Mouse (Mus musculus): ENCODE results near the gene E2f4. TPM values are rescaled to one million over a fixed set of nuclear protein-coding genes. Genes with fewer than 3 reads are reported as not detected.
A peak's percentile ranks its signal among the peaks of the same experiment; 100 is the strongest.

Gene E2f4
- total RNA-seq, 2 experiments from 2014 or later: 21.9 to 24.8 TPM

GRCm38 (mm10) chr8:105266775-105267174, 30.7 kb upstream of the E2f4 start:
- no peak for DNase-seq
- intact Hi-C loops (cut with DNase I): no loop called here

DNA sequence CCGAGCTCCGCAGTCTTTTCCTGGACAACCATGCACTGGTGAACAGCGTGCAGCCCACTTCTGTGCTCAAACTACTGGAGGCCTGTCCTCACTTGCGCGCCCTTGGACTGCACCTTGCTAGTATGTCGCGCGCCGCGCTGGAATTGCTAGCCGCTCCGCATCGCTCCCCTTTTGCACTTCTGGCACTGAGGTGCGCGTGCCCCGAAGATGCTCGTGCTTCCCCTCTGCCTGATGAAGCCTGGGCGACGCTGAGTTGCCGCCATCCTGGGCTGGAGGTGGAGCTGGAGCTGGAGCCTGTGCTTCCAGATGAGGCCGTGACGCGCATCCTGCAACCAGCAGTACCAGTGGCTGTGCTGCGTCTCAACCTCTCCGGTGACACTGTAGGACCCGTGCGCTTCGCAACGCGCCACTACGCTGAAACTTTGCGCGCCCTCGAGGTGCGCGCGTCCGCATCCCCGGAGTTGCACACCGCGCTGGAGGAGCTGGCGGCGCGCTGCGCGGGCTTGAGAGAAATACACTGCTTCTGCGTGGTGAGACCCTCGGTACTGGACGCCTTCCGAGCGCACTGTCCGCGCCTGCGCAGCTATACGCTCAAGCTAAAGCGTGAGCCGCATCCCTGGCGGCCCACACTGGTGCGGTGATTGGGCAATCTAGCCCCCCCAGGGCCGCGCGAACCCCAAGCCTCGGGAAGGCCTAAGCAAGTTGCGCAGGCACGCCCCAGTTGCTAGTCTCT, 29.0 kb upstream of the E2f4 start:
- intact Hi-C loops (cut with DNase I): no loop called here

DNA sequence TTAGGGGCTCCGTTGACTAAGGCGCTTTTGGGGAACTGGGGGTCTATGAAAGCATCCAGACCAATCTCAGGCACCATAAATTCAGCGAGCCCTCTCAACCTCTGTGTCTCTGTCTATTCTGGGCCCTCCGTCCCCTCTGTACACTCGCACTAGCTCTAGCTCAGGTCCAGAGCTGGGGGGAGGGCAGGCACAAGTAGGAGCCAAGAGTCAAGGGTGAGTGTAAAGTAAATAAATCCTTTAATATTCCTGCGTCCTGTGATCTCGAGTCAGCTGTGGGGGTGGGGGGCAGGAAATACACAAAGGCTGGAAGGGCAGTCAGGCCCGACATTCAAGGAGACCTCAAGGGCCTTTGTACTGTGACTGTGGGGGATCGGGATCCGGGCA, 28.4 kb upstream of the E2f4 start:
- intact Hi-C loops (cut with DNase I): no loop called here
- DNase-seq: no peak

More for the DNA sequence above, 29.0 kb upstream of the E2f4 start:
- no peak for DNase-seq

DNA sequence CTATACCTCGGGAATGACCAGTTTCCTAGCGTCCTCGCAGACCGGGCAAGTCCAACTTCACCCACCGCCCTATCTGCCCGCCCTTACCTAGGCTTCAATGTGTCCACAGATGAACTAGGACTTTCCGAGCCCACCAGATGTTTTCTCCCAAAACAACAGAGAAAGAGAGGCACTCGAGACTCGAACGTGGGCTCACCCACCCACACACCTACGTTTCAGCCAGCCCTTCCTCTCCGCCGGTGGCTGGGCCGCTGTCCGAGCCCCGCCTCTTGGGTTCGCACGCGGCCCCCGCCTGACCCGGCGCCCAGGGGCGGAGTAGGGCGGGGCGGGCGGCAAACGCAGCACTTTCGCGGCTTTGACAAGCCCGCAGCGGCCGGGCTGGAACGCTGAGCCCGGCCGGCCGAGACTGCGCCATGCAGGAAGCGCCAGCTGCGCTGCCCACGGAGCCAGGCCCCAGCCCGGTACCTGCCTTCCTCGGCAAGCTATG, 28.0 kb upstream of the E2f4 start, which contains the start of gene Hsf4:
Gene Hsf4 (plus strand): TSS at position 341 of the 487 bp plus-strand sequence.
- peak; percentile 77 to 79 for DNase-seq
- intact Hi-C loops (cut with DNase I): no loop called here

- intact Hi-C loops (cut with DNase I): no loop called here
- DNase-seq: no peak
Measured at GRCm38 (mm10) chr8:105270101-105270915, 27.2 kb upstream of the E2f4 start.

GRCm38 (mm10) chr8:105270916-105271186, 26.6 kb upstream of the E2f4 start:
- DNase-seq: no peak
- intact Hi-C loops (cut with DNase I): no loop called here

GRCm38 (mm10) chr8:105275387-105275786, 22.1 kb upstream of the E2f4 start:
- intact Hi-C loops (cut with DNase I): no loop called here

GRCm38 (mm10) chr8:105275840-105276239, 21.6 kb upstream of the E2f4 start, which contains the start of gene Nol3:
Gene Nol3 (plus strand): TSS chr8:105276140.
- intact Hi-C loops (cut with DNase I): no loop called here
- DNase-seq: no peak

More at GRCm38 (mm10) chr8:105275387-105275786, 22.1 kb upstream of the E2f4 start:
- no peak for DNase-seq

DNA sequence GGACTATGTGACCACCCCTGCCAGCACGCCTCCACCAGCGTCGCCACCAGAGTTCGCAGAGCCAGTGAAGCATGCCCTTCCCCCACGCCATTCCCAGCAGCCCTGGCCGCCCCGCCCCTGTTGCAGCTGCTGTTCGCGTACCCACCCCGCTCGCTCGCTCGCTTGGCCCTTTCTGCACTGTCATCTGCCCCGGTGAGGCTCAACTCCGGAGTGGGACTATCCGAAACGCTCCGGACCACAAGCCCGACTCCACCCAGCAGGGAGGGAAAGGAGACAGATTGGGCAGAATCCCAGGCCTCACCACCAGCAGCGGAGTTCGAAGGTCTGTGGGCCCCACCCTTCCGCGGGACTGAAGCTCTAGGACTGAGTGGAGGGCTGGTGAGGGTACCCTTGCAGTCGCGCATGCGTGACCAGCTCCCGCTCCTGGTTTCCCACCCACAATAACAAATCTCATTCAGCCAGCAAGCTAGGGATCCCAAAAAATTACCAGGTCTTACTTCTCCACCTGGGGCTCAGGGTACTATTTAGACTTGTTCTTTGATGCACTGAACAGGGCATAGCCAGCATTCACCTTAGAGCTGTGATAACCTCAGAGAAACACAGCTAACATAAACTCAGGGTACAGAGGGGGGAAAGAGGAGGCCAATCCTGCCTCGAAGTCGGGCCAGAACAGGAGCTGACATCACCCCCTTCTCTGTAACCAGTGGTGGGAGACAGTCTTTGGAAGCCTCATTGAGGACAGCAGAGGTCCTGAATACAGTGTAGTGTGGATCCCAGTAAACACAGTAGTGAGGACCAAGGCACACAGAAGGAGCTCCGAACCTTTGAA, 21.0 kb upstream of the E2f4 start:
- intact Hi-C loops (cut with DNase I): no loop called here

DNA sequence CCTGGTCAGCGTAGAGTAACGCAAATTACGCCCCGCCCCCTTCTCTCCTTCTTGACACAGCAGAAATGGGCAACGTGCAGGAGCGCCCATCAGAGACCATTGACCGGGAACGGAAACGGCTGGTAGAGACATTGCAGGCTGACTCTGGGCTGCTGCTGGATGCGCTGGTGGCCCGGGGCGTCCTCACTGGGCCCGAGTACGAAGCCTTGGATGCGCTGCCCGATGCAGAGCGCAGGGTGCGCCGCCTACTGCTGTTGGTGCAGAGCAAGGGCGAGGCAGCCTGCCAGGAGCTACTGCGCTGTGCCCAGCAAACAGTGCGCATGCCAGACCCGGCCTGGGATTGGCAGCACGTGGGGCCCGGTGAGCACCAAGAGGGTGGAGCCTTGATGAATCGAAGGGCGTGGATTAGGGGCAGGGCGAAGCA, 18.5 kb upstream of the E2f4 start:
- peak; percentile 80 to 87 for DNase-seq
- intact Hi-C loops (cut with DNase I): no loop called here

More for the DNA sequence above, 21.0 kb upstream of the E2f4 start:
- peak; percentile 66 to 73 for DNase-seq

- intact Hi-C loops (cut with DNase I): no loop called here
Measured at GRCm38 (mm10) chr8:105280567-105280966, 16.9 kb upstream of the E2f4 start.

DNA sequence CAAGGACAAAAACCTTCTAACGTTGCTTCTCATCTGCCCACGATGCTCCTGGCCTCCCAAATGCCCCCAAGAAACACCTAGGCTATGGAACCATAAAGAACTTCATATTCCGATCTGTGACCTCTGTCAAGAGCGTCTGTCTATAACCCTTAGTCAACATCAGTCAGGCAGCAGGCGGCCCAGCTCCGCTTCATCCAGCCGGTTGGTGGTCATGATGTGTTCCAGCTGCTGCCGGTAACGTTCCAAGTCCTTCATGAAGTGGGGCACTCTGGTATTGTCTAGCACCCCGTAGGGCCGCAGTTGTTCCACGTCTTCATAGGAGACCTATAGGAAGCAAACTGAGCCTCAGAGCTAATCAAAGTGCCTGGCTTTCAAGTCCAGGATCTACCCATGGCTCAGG, 15.6 kb upstream of the E2f4 start:
- intact Hi-C loops (cut with DNase I): no loop called here

More at GRCm38 (mm10) chr8:105280567-105280966, 16.9 kb upstream of the E2f4 start:
- DNase-seq: no peak

DNA sequence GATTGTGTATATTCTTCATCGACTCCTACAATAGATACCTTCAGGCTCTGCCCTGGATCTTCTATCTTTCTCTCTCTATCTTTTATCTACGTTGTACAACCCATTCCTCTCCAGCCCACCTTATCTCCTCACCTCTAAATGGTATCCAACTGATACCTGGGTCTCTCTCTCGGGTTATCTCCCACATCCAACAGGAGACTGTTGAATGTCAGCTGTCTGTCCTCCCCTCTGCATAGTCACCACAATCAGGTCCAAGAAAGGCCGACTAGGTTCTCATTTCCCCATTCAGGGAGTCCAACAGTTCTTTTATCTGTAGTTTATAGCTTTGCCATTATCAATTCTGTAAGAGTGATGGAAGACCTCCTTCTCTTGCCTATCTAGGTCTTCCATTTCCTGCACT, 15.2 kb upstream of the E2f4 start:
- intact Hi-C loops (cut with DNase I): no loop called here
- DNase-seq: no peak

More for the DNA sequence above, 15.6 kb upstream of the E2f4 start:
- DNase-seq: no peak

DNA sequence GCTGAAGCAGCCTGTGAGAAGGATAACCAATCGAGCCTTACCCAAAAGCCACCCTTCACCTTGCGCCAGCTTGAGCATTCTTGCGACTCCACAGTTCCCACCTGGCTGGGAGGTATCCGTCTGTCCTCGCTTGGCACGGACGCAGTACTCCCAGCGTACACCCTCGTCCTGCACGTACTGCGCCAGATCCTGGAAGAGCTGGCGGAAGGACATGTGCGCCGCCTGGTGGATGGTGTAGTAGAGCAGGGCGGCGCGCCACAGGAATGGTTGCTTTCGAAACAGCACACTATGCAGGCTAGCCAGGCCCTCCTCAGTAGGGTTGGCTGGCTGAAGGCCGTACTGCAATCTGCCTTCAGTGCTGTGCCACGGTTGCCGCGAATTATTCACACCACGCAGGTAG, 14.4 kb upstream of the E2f4 start:
- intact Hi-C loops (cut with DNase I): no loop called here
- peak; percentile 70 to 71 for DNase-seq

DNA sequence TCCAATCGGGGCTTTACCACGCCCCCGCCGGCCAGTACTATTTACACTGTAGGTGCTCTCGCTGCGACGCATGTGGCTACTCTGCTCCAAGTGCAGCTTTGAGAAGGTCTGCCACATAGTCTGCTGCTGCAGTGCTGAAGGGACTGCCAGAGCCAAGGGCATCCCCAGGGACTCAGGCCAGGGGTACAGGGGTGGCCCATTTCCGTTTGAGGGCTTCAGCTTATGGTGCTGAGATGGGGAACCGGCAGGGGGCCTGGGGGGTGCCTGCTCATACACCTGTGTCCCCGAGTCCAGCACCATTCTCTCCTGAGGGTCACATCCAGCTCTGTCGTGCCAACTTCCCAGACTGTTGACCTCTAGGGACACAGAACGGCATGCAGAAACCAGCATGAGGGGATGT, 11.9 kb upstream of the E2f4 start:
- DNase-seq: no peak
- intact Hi-C loops (cut with DNase I): loop anchor here (5.0 kb wide), 1 partner anchor 33 kb away; no protein-coding TSS in a partner anchor

DNA sequence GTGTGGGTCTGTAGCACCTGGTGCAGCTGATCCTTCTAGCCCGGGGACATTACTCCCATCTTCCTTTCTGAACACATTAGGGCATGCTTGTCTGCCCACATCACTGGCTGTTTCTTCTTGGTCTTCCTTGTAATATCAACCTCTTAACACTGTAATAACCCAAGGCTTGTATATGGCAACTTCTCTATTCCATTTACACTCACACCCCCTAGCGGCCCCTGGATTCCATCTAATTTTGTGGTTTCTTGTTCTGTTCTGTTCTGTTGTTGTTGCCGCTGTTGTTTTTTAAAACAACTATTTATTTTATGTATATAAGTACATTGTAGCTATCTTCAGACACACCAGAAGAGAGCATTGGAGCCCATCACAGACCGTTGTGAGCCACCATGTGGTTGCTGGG, 10.6 kb upstream of the E2f4 start:
- intact Hi-C loops (cut with DNase I): loop anchor here (5.0 kb wide), 1 partner anchor 35 kb away; no protein-coding TSS in a partner anchor
- DNase-seq: no peak

- intact Hi-C loops (cut with DNase I): loop anchor here (5.0 kb wide), 1 partner anchor 36 kb away; no protein-coding TSS in a partner anchor
- no peak for DNase-seq
Measured at GRCm38 (mm10) chr8:105288231-105288630, 9.2 kb upstream of the E2f4 start.

DNA sequence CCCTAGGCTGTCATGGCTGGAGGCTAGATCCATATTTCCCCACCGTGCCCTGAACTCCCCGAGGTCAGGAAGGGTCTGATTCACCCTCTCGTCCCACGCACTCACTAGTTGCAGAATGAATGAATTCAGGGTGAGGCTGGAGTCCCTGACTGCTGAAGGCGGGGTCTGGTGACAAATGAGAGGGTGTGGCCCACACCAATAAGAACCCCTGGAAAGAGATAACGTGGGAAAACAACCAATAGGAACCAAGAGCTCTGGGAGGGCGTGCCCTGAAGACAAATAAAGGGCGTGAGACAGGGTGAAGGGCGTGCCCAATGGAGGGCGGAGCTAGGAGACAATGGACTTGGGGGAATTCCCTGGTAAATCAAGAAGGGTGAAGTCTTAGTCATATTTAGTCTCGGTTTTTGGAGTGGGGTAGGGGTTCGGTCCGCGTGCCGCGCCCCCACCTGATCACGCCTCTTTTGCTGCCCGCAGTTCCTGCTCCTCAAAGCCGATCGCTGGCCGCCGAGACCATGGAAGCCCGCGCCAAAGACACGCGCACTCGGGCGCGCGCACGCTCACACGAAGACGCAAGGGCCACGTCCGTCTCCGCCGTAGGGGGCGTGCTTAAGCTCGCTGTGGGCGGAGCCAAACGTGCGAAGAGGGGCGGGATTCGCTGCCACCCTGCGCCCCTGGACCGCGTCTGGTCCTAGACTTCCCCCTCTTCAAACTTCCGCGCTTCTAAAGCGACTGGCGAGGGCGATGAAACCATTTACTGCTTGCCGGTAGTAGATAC, 8.3 kb upstream of the E2f4 start:
- intact Hi-C loops (cut with DNase I): loop anchor here (5.0 kb wide), 1 partner anchor 37 kb away; no protein-coding TSS in a partner anchor
- DNase-seq: peak; percentile 92 to 96

DNA sequence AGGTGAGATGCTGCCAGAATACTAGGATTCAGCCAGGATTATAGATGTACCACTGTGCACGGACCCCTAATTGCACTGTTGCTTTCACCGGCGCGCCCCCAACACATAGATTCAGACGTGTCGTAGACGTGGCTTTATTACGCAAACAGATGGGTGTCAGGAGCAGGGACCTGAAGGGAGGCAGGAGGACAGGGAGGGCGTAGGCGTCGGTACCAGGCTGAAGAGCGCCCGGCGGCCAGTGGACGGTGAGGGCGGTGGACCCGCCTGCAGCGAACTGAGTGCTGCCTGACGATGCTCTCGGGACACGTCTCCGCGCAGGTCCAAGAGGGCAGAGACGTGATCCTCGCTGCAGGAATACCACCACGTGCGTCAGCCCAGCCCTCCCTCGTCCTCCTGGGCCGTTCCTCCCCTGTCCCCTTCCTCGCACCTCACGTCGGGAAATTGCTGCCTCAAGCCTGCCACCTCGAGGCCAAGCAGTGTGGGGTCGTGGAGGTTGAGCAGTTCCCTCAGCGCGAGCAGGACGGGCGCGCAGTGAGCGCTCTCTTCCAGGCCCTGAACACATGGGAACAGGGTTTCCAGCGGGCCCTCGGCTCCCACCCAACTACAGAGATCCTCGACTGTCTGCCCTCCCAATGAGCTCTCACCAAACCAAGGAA, 7.5 kb upstream of the E2f4 start, which contains the start of gene 4931428F04Rik:
Gene 4931428F04Rik (minus strand): TSS at position 60 of the 656 bp plus-strand sequence.
- DNase-seq: peak; percentile 37 to 54
- intact Hi-C loops (cut with DNase I): loop anchor here (2.0 to 5.0 kb wide), 3 partner anchors 38 to 635 kb away; no protein-coding TSS in a partner anchor

Data from heart, postnatal 14 days (tissue).